Mouse (Mus musculus): ENCODE measurements at regions not wholly inside any gene's neighbourhood (a gene's known extent, or its start where the extent isn't known, plus 50 kb on each side); places are given as distances from the start of the nearest gene placed in this dataset.

DNA sequence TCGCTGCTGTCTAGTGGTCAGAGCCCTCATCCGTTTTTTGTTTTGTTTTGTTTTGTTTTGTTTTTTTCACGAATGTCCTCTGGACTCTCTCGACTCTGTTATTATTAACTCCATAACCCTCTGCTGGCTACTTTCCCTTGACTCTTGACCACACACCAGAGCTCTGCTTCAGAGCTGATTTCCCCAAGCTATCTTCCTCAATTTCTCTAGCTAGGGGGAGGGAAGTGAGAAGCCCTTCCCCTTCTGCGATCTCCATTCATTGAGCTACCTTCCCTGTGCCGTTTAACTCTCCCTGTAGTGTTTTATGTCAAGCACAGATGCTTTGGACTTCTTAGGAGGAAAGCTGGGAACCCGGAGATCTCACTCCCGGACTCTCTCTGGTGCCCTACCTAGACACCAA lies 247.6 kb downstream of the Hlx start:
- no peak for DNase-seq (ENCODE audit: low read depth, low spot score)
- 0 out of 2 replicates have a peak, but pooled peaks cover 1% of the 10 kb centered on the region for H3K27me3 ChIP-seq (ENCODE audit: control insufficient read depth, insufficient read depth, low read length, poor library complexity, severe bottlenecking)
- H3K36me3 ChIP-seq (ENCODE audit: control insufficient read depth, insufficient read depth, low read length, poor library complexity, severe bottlenecking), result no peaks in the 10 kb centered on the region

DNA sequence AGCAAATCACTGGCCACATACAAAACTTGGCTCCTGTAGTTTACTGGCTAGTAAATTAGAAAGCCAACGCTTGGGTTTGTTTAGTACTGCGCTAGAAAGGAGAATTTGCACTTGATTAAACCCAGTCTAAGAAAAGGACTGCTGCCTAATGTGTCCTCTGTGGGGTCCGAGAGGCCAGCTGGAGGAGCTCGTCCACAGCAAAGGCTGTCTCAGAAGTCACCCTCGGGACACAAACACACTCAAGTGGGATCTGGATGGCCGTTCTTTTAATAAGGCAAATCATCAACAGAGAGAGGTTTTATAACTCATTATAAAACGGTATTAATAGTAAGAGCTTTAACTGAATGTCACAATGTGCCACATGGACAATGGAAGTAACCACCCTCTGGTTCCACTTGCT lies 249.0 kb downstream of the Hlx start:
- no peak for DNase-seq (ENCODE audit: low read depth, low spot score)
- Histone ChIP-seq H3K36me3 (ENCODE audit: control insufficient read depth, insufficient read depth, low read length, poor library complexity, severe bottlenecking) (no peaks in the 10 kb centered on the region), H3K27me3 (ENCODE audit: control insufficient read depth, insufficient read depth, low read length, poor library complexity, severe bottlenecking) (0 out of 2 replicates have a peak, but pooled peaks cover 1% of the 10 kb centered on the region)

DNA sequence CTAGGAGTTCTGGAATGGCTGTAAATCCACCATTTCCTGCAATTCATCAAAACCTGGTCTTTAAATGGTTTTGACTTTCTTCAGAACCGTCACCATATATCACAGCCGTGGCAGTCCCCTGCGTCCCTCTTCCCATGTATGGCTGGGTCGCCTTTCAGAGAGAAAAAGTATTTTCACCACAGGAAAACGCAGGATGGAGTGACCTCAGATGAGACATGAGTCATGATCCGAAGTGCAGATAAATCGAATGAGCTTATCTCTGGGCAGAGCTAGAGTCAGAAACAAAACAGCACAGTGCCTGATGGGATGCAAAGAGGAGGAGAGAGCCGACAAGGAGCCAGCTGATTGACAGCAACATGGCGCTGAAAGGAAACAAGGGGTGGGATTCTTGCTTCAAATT lies 250.4 kb downstream of the Hlx start:
- H3K27me3 ChIP-seq (ENCODE audit: control insufficient read depth, insufficient read depth, low read length, poor library complexity, severe bottlenecking), result 0 out of 2 replicates have a peak, but pooled peaks cover 1% of the 10 kb centered on the region
- no peak for DNase-seq (ENCODE audit: low read depth, low spot score)
- H3K36me3 ChIP-seq (ENCODE audit: control insufficient read depth, insufficient read depth, low read length, poor library complexity, severe bottlenecking), result no peaks in the 10 kb centered on the region

DNA sequence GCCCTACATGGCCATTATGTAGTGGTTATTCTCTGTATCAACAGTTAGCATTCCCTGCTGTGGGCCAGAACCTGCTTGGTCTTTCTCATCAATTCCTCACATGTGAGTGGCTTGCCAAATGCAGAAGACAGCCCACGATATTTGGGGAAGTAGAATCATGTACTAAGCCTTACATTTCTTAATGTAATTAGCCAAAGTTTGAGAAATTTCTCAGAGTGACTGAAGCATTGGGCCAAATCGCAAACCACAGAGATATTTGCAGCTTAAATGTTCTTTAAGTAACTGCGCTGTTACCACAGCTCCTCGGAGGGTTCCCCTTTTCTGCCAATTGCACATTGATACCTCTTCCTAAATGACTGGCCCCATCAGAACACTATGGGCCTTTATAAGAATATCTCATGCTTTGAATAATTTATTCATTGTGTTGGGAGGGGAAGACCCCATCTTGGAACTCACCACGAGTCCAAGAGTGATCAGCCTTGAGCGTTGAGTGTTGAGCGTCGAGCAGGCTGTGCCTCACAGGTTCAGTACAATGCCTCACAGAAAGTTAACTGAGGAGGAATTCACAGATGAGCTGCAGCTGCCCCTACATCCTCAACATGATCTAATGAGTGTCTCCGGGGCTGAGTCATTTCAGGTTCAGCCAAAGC lies 251.7 kb downstream of the Hlx start:
- peak; percentile 45 for DNase-seq (ENCODE audit: low read depth, low spot score)
- Histone ChIP-seq H3K36me3 (ENCODE audit: control insufficient read depth, insufficient read depth, low read length, poor library complexity, severe bottlenecking) (no peaks in the 10 kb centered on the region), H3K27me3 (ENCODE audit: control insufficient read depth, insufficient read depth, low read length, poor library complexity, severe bottlenecking) (0 out of 2 replicates have a peak, but pooled peaks cover 1% of the 10 kb centered on the region)

DNA sequence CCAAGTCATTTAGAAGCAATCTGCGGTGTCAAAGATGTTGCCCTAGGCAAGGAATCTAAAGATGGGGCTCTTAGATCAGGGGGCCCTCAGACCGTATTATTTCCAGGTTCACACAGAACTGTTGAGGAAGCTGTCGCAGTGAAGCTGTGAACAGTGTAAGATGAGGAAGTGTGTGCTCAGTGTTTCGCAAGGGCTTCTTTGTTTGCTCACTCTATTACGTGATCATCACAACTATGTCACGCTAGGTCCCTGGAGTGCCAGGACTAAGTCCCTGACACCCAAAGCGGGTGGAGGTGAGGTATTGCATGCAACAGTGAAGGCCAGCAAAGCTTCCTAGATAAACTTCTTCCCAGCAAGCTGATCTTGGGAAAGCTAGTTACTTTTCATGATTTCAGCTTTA lies 254.4 kb downstream of the Hlx start:
- Histone ChIP-seq H3K27me3 (ENCODE audit: control insufficient read depth, insufficient read depth, low read length, poor library complexity, severe bottlenecking) (0 out of 2 replicates have a peak, but pooled peaks cover 1% of the 10 kb centered on the region), H3K36me3 (ENCODE audit: control insufficient read depth, insufficient read depth, low read length, poor library complexity, severe bottlenecking) (no peaks in the 10 kb centered on the region)
- DNase-seq (ENCODE audit: low read depth, low spot score), result peak; percentile 42

DNA sequence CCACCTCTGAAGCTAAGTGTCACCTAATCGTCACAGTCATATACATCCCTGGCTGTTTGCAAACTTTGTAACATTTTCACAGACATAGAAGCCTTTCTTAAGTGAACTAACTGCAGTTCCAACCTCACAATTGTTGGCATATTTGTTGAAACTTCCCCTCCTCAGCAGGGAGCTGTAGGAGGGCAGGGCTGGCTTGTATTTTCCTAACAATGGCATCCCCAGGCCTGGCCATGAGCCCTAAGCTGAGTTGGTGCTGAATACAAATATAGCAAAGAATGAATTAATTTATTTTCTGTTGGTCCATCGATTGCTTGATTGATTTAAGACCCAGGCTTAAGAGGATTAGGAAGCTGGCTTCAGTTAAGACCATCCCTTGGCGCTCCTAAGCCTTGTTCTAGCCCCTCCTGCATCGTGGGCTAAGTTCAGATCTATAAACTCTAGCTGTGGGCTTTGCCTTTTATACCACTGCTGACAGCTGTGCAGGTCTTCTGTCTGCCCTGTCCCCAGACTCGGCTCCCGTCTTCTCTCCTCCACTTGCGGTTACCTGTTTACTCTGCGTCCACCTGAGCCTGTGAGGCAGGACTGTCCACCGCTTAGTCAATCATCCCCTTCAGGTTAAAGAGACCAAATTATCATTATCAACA lies 269.8 kb downstream of the Hlx start:
- no peak for DNase-seq (ENCODE audit: low read depth, low spot score)
- no peaks in the 10 kb centered on the region for H3K36me3 ChIP-seq (ENCODE audit: control insufficient read depth, insufficient read depth, low read length, poor library complexity, severe bottlenecking)
- no peaks in the 10 kb centered on the region for H3K27me3 ChIP-seq (ENCODE audit: control insufficient read depth, insufficient read depth, low read length, poor library complexity, severe bottlenecking)

DNA sequence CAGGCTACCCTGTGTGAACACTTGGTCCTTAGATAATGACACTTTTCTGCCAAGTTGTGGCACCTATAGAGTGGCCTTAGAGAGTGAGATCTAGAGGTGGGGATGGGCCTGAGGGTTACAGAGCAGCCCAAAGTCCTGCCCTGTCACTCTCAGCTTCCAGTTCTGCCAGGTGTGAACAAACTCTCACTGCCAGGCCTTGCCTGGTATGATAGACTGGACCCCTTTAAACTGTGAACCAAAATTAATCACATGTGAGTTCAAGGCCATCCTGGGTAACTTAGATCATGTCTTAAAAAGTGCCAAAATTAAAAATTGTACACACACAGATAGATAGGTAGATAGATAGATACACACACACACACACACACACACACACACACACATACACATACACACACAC lies 271.0 kb downstream of the Hlx start:
- DNase-seq (ENCODE audit: low read depth, low spot score), result no peak
- Histone ChIP-seq H3K27me3 (ENCODE audit: control insufficient read depth, insufficient read depth, low read length, poor library complexity, severe bottlenecking) (no peaks in the 10 kb centered on the region), H3K36me3 (ENCODE audit: control insufficient read depth, insufficient read depth, low read length, poor library complexity, severe bottlenecking) (no peaks in the 10 kb centered on the region)

DNA sequence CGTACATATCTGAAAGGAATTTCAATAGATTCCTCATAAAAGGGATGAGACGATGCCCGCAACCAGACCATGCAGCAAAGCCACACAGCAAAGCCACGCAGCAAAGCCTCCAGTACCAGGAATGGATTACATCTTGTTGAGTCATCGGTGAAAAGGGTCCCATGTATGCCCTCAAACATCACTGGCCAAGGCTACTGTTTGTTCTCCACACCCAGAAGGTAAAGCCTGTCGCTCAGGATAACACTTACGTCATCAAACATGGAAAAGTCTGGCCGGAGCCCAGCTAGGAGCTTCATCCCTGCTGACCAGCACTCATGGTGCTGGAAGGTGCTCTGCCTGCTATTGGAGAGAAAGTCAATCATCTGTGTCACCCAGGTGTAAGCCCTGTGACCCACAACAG lies 275.7 kb downstream of the Hlx start:
- H3K36me3 ChIP-seq (ENCODE audit: control insufficient read depth, insufficient read depth, low read length, poor library complexity, severe bottlenecking), result no peaks in the 10 kb centered on the region
- no peaks in the 10 kb centered on the region for H3K27me3 ChIP-seq (ENCODE audit: control insufficient read depth, insufficient read depth, low read length, poor library complexity, severe bottlenecking)
- DNase-seq (ENCODE audit: low read depth, low spot score), result no peak

DNA sequence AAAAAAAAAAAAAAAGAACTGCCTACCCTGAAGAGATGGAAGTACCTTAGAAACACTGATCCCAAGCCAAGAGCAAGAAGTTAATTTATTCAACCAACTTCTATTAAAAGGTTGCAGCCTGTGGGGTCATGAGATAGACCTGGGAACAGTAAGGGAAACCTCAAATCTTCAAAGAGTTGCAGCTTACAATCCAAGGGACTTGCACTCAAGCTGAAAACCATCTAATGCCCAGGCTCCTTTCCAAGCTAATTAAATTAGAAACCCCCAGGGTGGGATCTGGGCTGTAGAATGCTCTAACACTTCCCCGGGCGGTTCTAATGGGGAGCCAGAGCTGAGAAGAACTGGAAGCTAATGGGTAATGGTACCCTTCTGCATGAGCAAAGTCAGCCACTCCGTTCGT lies 278.0 kb downstream of the Hlx start:
- H3K36me3 ChIP-seq (ENCODE audit: control insufficient read depth, insufficient read depth, low read length, poor library complexity, severe bottlenecking), result no peaks in the 10 kb centered on the region
- no peak for DNase-seq (ENCODE audit: low read depth, low spot score)
- H3K27me3 ChIP-seq (ENCODE audit: control insufficient read depth, insufficient read depth, low read length, poor library complexity, severe bottlenecking), result no peaks in the 10 kb centered on the region

DNA sequence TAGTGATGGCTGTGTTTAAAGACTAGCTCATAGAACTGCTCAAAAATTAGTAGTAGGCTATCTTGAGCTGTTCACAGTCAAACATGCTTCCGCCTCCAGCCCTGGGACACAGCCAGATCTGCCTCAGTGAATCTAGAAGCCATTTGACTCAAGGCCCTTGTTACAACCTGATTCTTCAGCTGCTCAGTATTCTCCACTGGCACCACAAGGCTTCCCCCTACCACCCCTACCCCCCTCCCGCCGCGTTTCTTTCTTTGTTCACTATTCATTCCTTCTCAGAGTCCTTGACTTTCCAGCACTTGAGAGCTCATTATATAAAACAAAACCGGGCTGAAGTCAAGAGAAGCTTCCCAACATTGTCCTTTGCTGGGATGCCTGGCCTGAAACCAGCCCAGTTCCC lies 278.7 kb downstream of the Hlx start:
- no peak for DNase-seq (ENCODE audit: low read depth, low spot score)
- no peaks in the 10 kb centered on the region for H3K36me3 ChIP-seq (ENCODE audit: control insufficient read depth, insufficient read depth, low read length, poor library complexity, severe bottlenecking)
- H3K27me3 ChIP-seq (ENCODE audit: control insufficient read depth, insufficient read depth, low read length, poor library complexity, severe bottlenecking), result no peaks in the 10 kb centered on the region

DNA sequence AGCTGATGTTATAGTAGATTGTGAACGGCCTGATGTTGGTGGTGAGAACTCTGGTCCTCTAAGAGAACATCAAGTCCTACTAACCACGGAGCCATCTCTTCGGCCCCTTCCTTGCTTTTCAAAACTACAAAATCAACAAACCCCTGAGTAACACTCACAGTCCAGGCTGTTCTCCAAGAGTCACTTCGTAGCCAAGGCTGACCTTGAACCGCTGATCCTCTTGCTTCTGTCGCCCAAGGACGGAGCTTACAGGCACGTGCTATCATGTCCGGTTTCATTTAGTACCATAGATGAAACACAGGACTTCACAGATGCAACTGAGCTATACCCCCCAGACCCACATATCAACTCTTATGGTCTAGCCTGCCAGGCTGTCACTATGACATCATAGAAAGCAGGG lies 279.4 kb downstream of the Hlx start:
- Histone ChIP-seq H3K36me3 (ENCODE audit: control insufficient read depth, insufficient read depth, low read length, poor library complexity, severe bottlenecking) (no peaks in the 10 kb centered on the region), H3K27me3 (ENCODE audit: control insufficient read depth, insufficient read depth, low read length, poor library complexity, severe bottlenecking) (no peaks in the 10 kb centered on the region)
- no peak for DNase-seq (ENCODE audit: low read depth, low spot score)

DNA sequence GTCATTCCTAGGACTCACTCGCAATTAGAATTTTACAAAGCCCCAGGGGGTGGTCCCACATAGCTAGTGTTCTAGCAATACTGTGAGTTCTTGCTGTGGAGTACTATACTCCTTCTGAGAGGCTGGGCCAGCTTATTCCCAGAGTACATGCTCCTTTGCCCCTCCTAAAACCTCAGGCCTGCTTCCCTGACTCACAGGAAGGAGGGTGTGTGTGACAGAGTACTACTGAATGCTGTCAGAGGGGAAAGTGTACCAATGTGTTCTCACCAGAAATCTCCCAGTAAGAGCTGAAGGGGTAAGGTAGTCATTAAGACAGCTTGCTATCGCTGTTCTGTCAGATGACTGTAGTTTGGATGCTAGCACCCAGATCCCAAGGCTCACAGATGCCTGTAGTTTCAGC lies 280.7 kb downstream of the Hlx start:
- Histone ChIP-seq H3K27me3 (ENCODE audit: control insufficient read depth, insufficient read depth, low read length, poor library complexity, severe bottlenecking) (no peaks in the 10 kb centered on the region), H3K36me3 (ENCODE audit: control insufficient read depth, insufficient read depth, low read length, poor library complexity, severe bottlenecking) (no peaks in the 10 kb centered on the region)
- DNase-seq (ENCODE audit: low read depth, low spot score), result no peak

DNA sequence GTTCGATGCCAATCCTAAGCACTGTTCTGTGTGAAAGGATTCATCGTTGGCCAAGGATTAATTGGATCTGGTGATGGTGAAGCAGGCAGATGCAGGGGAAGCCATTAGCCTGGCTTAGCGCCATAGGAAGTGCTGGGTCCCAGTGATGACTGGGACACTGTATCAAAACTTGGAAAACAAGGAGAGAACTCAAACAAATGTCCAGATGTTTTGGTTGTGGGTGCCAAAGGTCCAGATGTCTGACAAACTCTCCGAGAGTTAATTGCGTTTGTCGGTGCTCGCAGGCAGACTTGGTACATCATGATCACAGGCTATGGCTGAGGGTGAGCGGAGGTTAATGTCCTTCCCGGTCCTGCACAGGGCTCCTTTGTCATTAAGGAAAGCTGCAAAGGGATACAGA lies 283.4 kb downstream of the Hlx start:
- H3K27me3 ChIP-seq (ENCODE audit: control insufficient read depth, insufficient read depth, low read length, poor library complexity, severe bottlenecking), result no peaks in the 10 kb centered on the region
- H3K36me3 ChIP-seq (ENCODE audit: control insufficient read depth, insufficient read depth, low read length, poor library complexity, severe bottlenecking), result no peaks in the 10 kb centered on the region
- no peak for DNase-seq (ENCODE audit: low read depth, low spot score)

DNA sequence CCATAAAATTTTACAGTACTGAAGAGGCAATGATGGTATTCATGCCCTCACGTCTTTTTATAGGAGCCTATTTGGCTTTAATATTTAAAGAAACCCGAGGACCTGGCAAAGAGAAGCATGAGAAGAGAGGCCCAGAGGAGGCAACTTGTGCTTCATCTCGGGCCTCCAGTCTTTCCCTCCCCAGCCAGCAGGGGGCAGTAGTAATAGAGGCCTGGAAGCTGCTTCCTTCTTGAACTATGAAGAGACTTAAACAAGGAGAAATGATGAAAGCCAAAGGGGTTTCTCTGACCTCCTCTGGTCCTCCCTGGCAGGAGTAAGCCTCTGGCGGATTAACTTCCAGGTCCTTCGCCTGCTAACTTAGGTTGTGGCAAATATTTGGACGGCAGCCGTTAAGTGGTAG lies 284.5 kb downstream of the Hlx start:
- H3K36me3 ChIP-seq (ENCODE audit: control insufficient read depth, insufficient read depth, low read length, poor library complexity, severe bottlenecking), result no peaks in the 10 kb centered on the region
- no peaks in the 10 kb centered on the region for H3K27me3 ChIP-seq (ENCODE audit: control insufficient read depth, insufficient read depth, low read length, poor library complexity, severe bottlenecking)
- peak; percentile 78 for DNase-seq (ENCODE audit: low read depth, low spot score)

DNA sequence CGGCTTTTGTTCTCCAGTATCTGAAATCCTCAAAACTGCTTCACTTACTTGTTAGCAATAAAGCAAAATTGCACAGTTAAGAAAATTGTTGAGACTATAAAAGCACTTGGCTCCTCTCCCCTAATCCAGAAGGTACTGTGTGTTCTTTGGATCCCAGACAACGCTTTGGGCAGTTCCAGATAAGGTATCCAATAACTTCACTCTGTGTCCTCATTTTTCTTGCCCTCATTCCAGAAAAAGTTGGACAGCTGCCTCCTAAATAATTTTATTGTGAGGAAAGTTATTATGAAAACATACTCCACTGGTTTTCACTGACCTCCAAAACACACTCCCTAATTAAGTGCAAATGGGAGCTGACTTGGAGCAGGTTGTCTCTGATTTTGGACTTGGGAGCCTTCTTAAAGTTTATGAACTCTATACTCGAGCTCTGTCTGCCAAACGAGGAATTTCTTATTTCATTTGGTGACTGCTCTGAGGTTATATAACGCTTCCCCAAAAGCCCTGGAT lies 285.2 kb downstream of the Hlx start:
- no peak for DNase-seq (ENCODE audit: low read depth, low spot score)

More for the DNA sequence above, 285.2 kb downstream of the Hlx start:
- Histone ChIP-seq H3K27me3 (ENCODE audit: control insufficient read depth, insufficient read depth, low read length, poor library complexity, severe bottlenecking) (no peaks in the 10 kb centered on the region), H3K36me3 (ENCODE audit: control insufficient read depth, insufficient read depth, low read length, poor library complexity, severe bottlenecking) (no peaks in the 10 kb centered on the region)

All from splenic B cell, adult 2 months (primary cell).